Mouse (Mus musculus): ENCODE data around the gene Olfr765. TPM values are rescaled to one million over a fixed set of nuclear protein-coding genes. Genes with fewer than 3 reads are reported as not detected.

The Olfr765 gene
- polyA plus RNA-seq, 1 experiment from 2014 or later = not detected

- WGBS = 79% methylated on average over 4 of the region's 4 CpGs
- H3K27ac ChIP-seq = no peak overlapping the region
- H3K4me1 ChIP-seq = no peaks in the 10 kb centered on the region
- no peak overlapping the region for H3K9ac ChIP-seq
- ATAC-seq = 0 out of 2 replicates have a peak, but pooled peaks have one; percentile 24
- H3K4me2 ChIP-seq = no peak overlapping the region
- H3K9me3 ChIP-seq (replicated peaks) = no peaks in the 10 kb centered on the region
- H3K36me3 ChIP-seq (ENCODE audit: poor library complexity, severe bottlenecking) = no peaks in the 10 kb centered on the region
- H3K4me3 ChIP-seq = no peak overlapping the region
- H3K27me3 ChIP-seq = no peaks in the 10 kb centered on the region
Measured at GRCm38 (mm10) chr10:128996523-128997040, 53.2 kb downstream of the Olfr765 start.

- Histone ChIP-seq H3K27ac (no peak overlapping the region), H3K27me3 (no peaks in the 10 kb centered on the region), H3K4me2 (no peak overlapping the region), H3K9me3 (replicated peaks) (no peaks in the 10 kb centered on the region), H3K9ac (no peak overlapping the region), H3K36me3 (ENCODE audit: poor library complexity, severe bottlenecking) (no peaks in the 10 kb centered on the region), H3K4me3 (no peak overlapping the region), H3K4me1 (no peaks in the 10 kb centered on the region)
- no peak for ATAC-seq
- 100% methylated on average over 1 of the region's 1 CpGs for WGBS
Measured at GRCm38 (mm10) chr10:128995796-128996195, 54.0 kb downstream of the Olfr765 start.

Other genes with a start within 250 kb of the Olfr765 start
- 52.2 and 55.9 TPM in 2 replicates for gene Dnajc14, start 245.9 kb downstream of the Olfr765 start, polyA plus RNA-seq (2015; fragmentation: Nextera tagmentation; extraction: Ambion mirVana)
- 14.9 and 16.3 TPM in 2 replicates for gene Tmem198b, start 245.6 kb downstream of the Olfr765 start, polyA plus RNA-seq (2015; fragmentation: Nextera tagmentation; extraction: Ambion mirVana)
- 244 and 278 TPM in 2 replicates for gene Sarnp, start 232.7 kb downstream of the Olfr765 start, polyA plus RNA-seq (2015; fragmentation: Nextera tagmentation; extraction: Ambion mirVana)
- 46.5 and 51.1 TPM in 2 replicates for gene Ormdl2, start 228.4 kb downstream of the Olfr765 start, polyA plus RNA-seq (2015; fragmentation: Nextera tagmentation; extraction: Ambion mirVana)
- 8.9 and 9.0 TPM in 2 replicates for gene Gdf11, start 158.3 kb downstream of the Olfr765 start, polyA plus RNA-seq (2015; fragmentation: Nextera tagmentation; extraction: Ambion mirVana)
- 127 and 130 TPM in 2 replicates for gene Cd63, start 149.0 kb downstream of the Olfr765 start, polyA plus RNA-seq (2015; fragmentation: Nextera tagmentation; extraction: Ambion mirVana)
- gene Rdh5, start 127.1 kb downstream of the Olfr765 start, polyA plus RNA-seq (2015; fragmentation: Nextera tagmentation; extraction: Ambion mirVana) = 10.7 and 16.0 TPM in 2 replicates
- gene Bloc1s1, start 126.0 kb downstream of the Olfr765 start, polyA plus RNA-seq (2015; fragmentation: Nextera tagmentation; extraction: Ambion mirVana) = 241 and 243 TPM in 2 replicates
- gene Itga7, start 116.2 kb downstream of the Olfr765 start, polyA plus RNA-seq (2015; fragmentation: Nextera tagmentation; extraction: Ambion mirVana) = 0.63 and 0.83 TPM in 2 replicates
- gene Mettl7b, start 89.0 kb downstream of the Olfr765 start, polyA plus RNA-seq (2015; fragmentation: Nextera tagmentation; extraction: Ambion mirVana) = not detected in 2 replicates
- not detected in 2 replicates for gene Olfr9, start 60.6 kb downstream of the Olfr765 start, polyA plus RNA-seq (2015; fragmentation: Nextera tagmentation; extraction: Ambion mirVana)
- not detected in 2 replicates for gene Olfr763, start 39.2 kb downstream of the Olfr765 start, polyA plus RNA-seq (2015; fragmentation: Nextera tagmentation; extraction: Ambion mirVana)
- not detected in 2 replicates for gene Olfr764-ps1, start 10.1 kb downstream of the Olfr765 start, polyA plus RNA-seq (2015; fragmentation: Nextera tagmentation; extraction: Ambion mirVana)
- gene Olfr766-ps1, start 19.0 kb upstream of the Olfr765 start, polyA plus RNA-seq (2015; fragmentation: Nextera tagmentation; extraction: Ambion mirVana) = not detected in 2 replicates
- not detected in 2 replicates for gene Olfr767, start 32.9 kb upstream of the Olfr765 start, polyA plus RNA-seq (2015; fragmentation: Nextera tagmentation; extraction: Ambion mirVana)
- not detected in 2 replicates for gene Olfr768, start 49.4 kb upstream of the Olfr765 start, polyA plus RNA-seq (2015; fragmentation: Nextera tagmentation; extraction: Ambion mirVana)
- gene Olfr769, start 67.9 kb upstream of the Olfr765 start, polyA plus RNA-seq (2015; fragmentation: Nextera tagmentation; extraction: Ambion mirVana) = not detected in 2 replicates
- gene Olfr770, start 89.0 kb upstream of the Olfr765 start, polyA plus RNA-seq (2015; fragmentation: Nextera tagmentation; extraction: Ambion mirVana) = not detected in 2 replicates
- not detected in 2 replicates for gene Olfr771, start 114.8 kb upstream of the Olfr765 start, polyA plus RNA-seq (2015; fragmentation: Nextera tagmentation; extraction: Ambion mirVana)
- not detected in 2 replicates for gene Olfr772, start 127.9 kb upstream of the Olfr765 start, polyA plus RNA-seq (2015; fragmentation: Nextera tagmentation; extraction: Ambion mirVana)
- gene Olfr773, start 137.4 kb upstream of the Olfr765 start, polyA plus RNA-seq (2015; fragmentation: Nextera tagmentation; extraction: Ambion mirVana) = not detected in 2 replicates
- not detected in 2 replicates for gene Olfr774, start 186.2 kb upstream of the Olfr765 start, polyA plus RNA-seq (2015; fragmentation: Nextera tagmentation; extraction: Ambion mirVana)
- not detected in 2 replicates for gene Olfr775, start 198.4 kb upstream of the Olfr765 start, polyA plus RNA-seq (2015; fragmentation: Nextera tagmentation; extraction: Ambion mirVana)
- not detected in 2 replicates for gene Olfr776, start 209.1 kb upstream of the Olfr765 start, polyA plus RNA-seq (2015; fragmentation: Nextera tagmentation; extraction: Ambion mirVana)
- not detected in 2 replicates for gene Olfr777, start 221.5 kb upstream of the Olfr765 start, polyA plus RNA-seq (2015; fragmentation: Nextera tagmentation; extraction: Ambion mirVana)